Mouse (Mus musculus) kidney, adult 2 months (tissue): ENCODE measurements at regions not wholly inside any gene's neighbourhood (a gene's known extent, or its start where the extent isn't known, plus 50 kb on each side); places are given as distances from the start of the nearest gene placed in this dataset.

Source experiments
- CTCF ChIP-seq: fragments of 200-500 bp; conservative IDR thresholded peaks from 2 replicates; pipeline ENCODE4 v1.5.1; 2011; ENCODE audit warnings: low read depth, mild to moderate bottlenecking, control low read depth, low read length, moderate library complexity, mixed read lengths; ENCODE audit not compliant: insufficient read depth, insufficient read length
- POLR2A ChIP-seq: fragments of 200-500 bp; IDR thresholded peaks from one replicate; pipeline ENCODE4 v1.6.1; 2011; ENCODE audit warnings: low read depth, low read length, control low read depth

GRCm38 (mm10) chr3:6876265-6876664, 256.0 kb upstream of the 1700008P02Rik start:
- TF ChIP-seq CTCF (no peak), POLR2A (no peak)
